Mouse (Mus musculus) stomach, postnatal 0 days (tissue): Measurements from ENCODE around the gene 1700020A23Rik.

Experiments used
- CTCF ChIP-seq: IDR thresholded peaks from 2 replicates; pipeline ENCODE4 v1.5.1; 2016; ENCODE audit warnings: antibody characterized with exemption, low read depth, mild to moderate bottlenecking, moderate library complexity
- EP300 ChIP-seq: optimal IDR thresholded peaks from 2 replicates; pipeline ENCODE3; 2016; ENCODE audit warnings: antibody characterized with exemption

GRCm38 (mm10) chr2:130401891-130402290 lies 3.2 kb upstream of the 1700020A23Rik start:
- no peak for TF ChIP-seq EP300
- TF ChIP-seq CTCF = no peak
